Mouse (Mus musculus): ENCODE data around the gene 4930518I15Rik. TPM values are rescaled to one million over a fixed set of nuclear protein-coding genes. Genes with fewer than 3 reads are reported as not detected.
"Not testable (repeated sequence)": the region's sequence is repeated elsewhere in the genome, so short reads cannot be mapped to it uniquely, and the experiment has no call there.

The 4930518I15Rik gene
- not detected in 2 replicates for polyA plus RNA-seq (2012; ENCODE audit: insufficient read depth, insufficient read length, low replicate concordance, missing spikeins)

DNA sequence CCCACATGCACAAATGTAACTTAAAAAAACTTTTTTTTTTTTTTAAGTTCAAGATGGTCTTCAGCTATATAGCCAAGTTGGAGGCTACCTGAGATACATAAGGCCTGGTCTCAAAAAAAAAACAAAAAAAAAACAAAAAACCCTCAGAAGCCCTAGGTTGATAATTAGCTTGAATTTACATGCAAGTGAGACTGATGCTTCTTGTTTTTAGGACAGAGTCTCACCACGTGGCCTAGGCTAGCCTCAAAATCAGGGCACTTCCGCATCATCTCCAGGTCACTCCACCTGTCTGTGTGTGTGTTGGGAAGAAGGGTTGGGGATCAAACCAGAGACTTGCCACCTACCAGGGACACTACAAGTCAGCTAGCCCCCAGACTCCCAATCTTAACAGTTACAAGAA lies at the start of gene 4930518I15Rik:
Gene 4930518I15Rik (minus strand): TSS at position 112 of the 400 bp plus-strand sequence.
- 90% methylated on average over 2 of the region's 2 CpGs for WGBS
- TF ChIP-seq POLR2A (IDR thresholded peaks at IDR 0.05; ENCODE audit: insufficient read depth, low read depth, low read length) (no peak), CTCF (IDR thresholded peaks at IDR 0.05; ENCODE audit: insufficient read depth, low read depth, low read length) (no peak)

DNA sequence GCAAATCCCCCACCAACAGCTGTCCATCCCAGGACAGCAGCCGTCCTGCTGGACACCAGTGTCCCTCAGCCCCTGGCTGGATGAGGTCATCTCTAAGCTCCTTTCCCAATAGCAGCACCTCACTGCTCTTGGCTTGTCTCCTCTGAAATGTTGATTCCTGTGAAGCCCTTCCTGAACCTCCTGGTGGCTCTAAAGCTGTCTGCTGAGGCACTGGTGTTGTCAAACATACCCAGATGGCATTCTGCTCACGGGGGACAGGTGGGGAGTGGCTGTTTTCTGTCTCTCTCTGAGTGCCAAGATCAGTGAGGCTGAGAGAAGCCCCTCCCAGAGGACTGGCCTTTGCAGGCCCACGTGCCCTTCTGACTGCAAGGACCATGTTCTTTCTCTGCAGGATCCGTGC lies 48.2 kb upstream of the 4930518I15Rik start:
- H3K4me3 ChIP-seq (ENCODE audit: insufficient read depth, low read depth, low read length); H3K27ac ChIP-seq (ENCODE audit: insufficient read depth, low read depth, low read length); H3K4me1 ChIP-seq (ENCODE audit: control insufficient read depth, insufficient read depth, low read length): not testable (repeated sequence)
- WGBS, result 64% methylated on average over 4 of the region's 4 CpGs

More for the DNA sequence above, at the start of gene 4930518I15Rik:
- no peak within 1 kb of the TSS for H3K27ac ChIP-seq (ENCODE audit: insufficient read depth, low read depth, low read length)
- H3K4me1 ChIP-seq (ENCODE audit: control insufficient read depth, insufficient read depth, low read length), result no peaks in the 10 kb centered on the region
- H3K4me3 ChIP-seq (ENCODE audit: insufficient read depth, low read depth, low read length), result no peak within 1 kb of the TSS

DNA sequence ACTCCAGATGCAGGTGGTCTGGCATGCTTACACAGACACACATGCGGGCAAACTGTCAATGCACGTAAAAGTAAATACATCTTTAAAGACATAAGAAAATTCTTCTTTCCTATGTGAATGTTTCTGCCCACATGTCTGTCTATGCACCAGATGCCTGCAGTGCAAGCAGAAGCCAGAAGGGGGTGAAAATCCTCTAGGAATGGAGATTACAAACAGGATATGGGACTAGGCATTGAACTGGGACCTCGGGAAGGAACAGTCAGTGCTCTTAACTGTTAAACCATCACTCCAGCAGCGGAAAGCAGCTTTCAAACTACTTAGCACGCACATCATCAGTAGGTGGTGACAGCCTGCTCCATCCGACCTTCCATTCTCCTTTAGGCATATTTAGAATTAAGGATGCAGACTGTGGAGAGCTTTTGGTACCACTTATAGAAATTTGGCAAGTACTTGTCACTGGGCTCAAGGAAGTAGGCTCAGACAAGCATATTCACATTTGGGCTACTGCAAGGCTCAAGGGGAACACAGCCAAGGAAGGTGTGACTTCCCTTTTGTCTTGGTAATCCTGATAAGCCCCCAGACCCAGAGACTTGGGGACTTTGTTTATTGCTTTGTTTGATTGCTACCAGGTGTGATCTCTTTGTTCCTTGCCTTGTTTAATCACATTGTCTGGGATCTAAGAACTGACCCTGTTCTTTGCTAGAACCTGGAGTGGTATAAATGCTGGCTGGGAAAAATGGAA lies 47.4 kb upstream of the 4930518I15Rik start:
- 42% methylated on average over 6 of the region's 6 CpGs for WGBS
- no peak overlapping the region for H3K27ac ChIP-seq (ENCODE audit: insufficient read depth, low read depth, low read length)
- H3K4me1 ChIP-seq (ENCODE audit: control insufficient read depth, insufficient read depth, low read length), result peaks cover 3% of the 10 kb centered on the region; the same call in 1 of the 2 replicates
- no peak overlapping the region for H3K4me3 ChIP-seq (ENCODE audit: insufficient read depth, low read depth, low read length)
- no peak for TF ChIP-seq CTCF (IDR thresholded peaks at IDR 0.05; ENCODE audit: insufficient read depth, low read depth, low read length)
- no peak for TF ChIP-seq POLR2A (IDR thresholded peaks at IDR 0.05; ENCODE audit: insufficient read depth, low read depth, low read length)

DNA sequence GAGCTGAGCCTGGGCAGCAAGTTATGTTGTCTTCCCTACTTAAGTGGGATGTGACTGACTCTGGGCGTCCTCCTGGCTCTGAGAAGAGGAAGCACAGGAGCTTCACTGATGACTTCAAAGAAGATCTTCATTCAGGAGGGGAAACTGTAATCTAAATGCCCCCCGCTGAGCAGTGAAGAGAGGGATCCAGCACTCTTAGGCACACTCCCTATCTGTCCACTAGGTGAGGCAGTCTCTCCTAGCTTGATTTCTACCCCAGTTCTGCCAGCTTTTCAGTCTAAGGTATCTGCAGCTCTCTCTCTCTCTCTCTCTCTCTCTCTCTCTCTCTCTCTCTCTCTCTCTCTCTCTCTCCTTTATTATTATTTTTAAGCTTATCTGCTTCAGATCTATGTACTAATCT lies 45.6 kb upstream of the 4930518I15Rik start:
- Histone ChIP-seq H3K27ac (ENCODE audit: insufficient read depth, low read depth, low read length) (no peak overlapping the region), H3K4me3 (ENCODE audit: insufficient read depth, low read depth, low read length) (no peak overlapping the region), H3K4me1 (ENCODE audit: control insufficient read depth, insufficient read depth, low read length) (peaks cover 3% of the 10 kb centered on the region; the same call in 1 of the 2 replicates)
- WGBS, result 57% methylated on average over 2 of the region's 2 CpGs
- TF ChIP-seq CTCF (IDR thresholded peaks at IDR 0.05; ENCODE audit: insufficient read depth, low read depth, low read length), result no peak
- TF ChIP-seq POLR2A (IDR thresholded peaks at IDR 0.05; ENCODE audit: insufficient read depth, low read depth, low read length), result no peak

DNA sequence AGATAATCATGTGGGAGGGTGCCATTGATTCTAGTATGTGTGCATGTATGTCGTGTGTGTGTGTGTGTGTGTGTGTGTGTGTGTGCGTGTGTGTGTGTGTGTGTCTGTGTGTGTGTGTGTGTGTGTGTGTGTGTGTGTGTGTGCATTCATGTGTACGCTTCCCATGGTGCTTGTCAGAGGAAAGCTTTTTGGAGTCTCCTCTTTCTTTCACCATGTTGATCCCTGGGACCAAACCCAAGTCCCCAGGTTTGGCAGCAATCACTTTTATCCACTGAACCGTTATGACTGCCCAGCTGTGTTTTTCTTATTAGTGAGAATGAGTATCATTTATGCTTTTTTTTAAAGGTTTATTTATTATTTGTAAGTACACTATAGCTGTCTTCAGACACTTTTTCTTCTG lies 44.7 kb upstream of the 4930518I15Rik start:
- H3K27ac ChIP-seq (ENCODE audit: insufficient read depth, low read depth, low read length), result not testable (repeated sequence)

DNA sequence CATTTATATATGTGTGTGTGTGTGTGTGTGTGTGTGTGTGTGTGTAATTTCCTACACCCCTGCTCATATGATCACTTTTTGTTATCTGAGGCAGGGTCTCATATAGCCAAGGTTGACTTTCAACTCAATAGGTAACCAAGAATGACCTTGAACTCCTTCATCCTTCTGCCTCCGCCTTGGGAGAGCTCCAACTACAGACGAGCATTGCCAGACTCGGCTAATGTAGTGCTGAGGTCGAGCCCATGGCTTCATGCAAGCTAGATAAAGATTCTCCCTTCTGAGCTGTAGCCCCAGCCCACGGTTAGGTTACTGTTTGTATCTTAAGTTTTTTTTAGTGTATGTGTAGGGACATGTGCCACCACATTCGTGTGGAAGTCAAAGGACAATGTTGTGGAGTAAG lies 44.1 kb upstream of the 4930518I15Rik start:
- H3K4me1 ChIP-seq (ENCODE audit: control insufficient read depth, insufficient read depth, low read length), result no peaks in the 10 kb centered on the region
- no peak overlapping the region for H3K4me3 ChIP-seq (ENCODE audit: insufficient read depth, low read depth, low read length)
- 82% methylated on average over 6 of the region's 6 CpGs for WGBS
- TF ChIP-seq CTCF (IDR thresholded peaks at IDR 0.05; ENCODE audit: insufficient read depth, low read depth, low read length), result no peak
- no peak for TF ChIP-seq POLR2A (IDR thresholded peaks at IDR 0.05; ENCODE audit: insufficient read depth, low read depth, low read length)
- no peak overlapping the region for H3K27ac ChIP-seq (ENCODE audit: insufficient read depth, low read depth, low read length)

More for the DNA sequence above, 44.7 kb upstream of the 4930518I15Rik start:
- 73% methylated on average over 4 of the region's 4 CpGs for WGBS
- not testable (repeated sequence) for H3K4me3 ChIP-seq (ENCODE audit: insufficient read depth, low read depth, low read length); H3K4me1 ChIP-seq (ENCODE audit: control insufficient read depth, insufficient read depth, low read length)

DNA sequence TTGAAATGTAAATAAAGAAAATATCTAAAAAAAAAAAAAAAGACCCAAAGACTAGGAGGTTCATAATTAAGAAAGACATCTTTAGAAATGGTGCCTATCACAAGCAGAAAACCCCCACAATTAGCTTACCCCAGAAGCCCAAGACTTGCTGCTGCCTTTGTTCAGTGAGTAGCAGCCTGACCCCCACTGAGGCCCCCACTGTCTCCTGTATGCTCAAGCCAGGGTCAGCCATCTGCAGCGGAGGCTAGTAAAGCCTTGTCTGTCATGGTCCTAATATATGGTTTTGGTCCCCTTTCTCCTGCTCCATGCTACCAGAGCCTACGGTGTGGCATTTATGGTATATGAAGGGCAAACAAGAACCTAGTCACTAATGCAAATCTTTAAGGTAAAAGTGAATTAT lies 43.6 kb upstream of the 4930518I15Rik start:
- Histone ChIP-seq H3K4me3 (ENCODE audit: insufficient read depth, low read depth, low read length) (no peak overlapping the region), H3K4me1 (ENCODE audit: control insufficient read depth, insufficient read depth, low read length) (no peaks in the 10 kb centered on the region), H3K27ac (ENCODE audit: insufficient read depth, low read depth, low read length) (no peak overlapping the region)
- 85% methylated on average over 2 of the region's 2 CpGs for WGBS
- TF ChIP-seq POLR2A (IDR thresholded peaks at IDR 0.05; ENCODE audit: insufficient read depth, low read depth, low read length) (no peak), CTCF (IDR thresholded peaks at IDR 0.05; ENCODE audit: insufficient read depth, low read depth, low read length) (no peak)

DNA sequence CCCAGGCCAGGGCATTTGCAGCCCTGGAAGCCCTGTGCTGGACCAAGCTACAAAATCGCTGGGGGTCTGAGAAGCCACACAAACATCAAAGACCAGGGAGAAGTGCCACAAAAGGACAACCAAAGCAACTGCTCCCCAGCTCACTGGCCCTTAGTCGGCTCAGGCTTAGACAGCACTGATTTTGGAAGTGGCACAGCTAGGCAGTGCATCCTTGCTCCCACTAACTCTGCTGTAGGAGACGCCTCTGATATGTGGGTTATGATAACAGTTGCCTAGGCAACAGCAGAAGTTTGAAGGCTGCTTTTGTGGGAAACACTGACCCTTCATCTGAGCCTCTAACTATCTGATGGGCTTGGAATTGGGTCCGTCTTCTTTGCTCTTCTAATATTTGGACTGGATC lies 41.4 kb upstream of the 4930518I15Rik start:
- H3K4me3 ChIP-seq (ENCODE audit: insufficient read depth, low read depth, low read length), result no peak overlapping the region
- H3K4me1 ChIP-seq (ENCODE audit: control insufficient read depth, insufficient read depth, low read length), result 0 out of 2 replicates have a peak, but pooled peaks cover 2% of the 10 kb centered on the region
- no peak overlapping the region for H3K27ac ChIP-seq (ENCODE audit: insufficient read depth, low read depth, low read length)
- 72% methylated on average over 4 of the region's 4 CpGs for WGBS
- TF ChIP-seq CTCF (IDR thresholded peaks at IDR 0.05; ENCODE audit: insufficient read depth, low read depth, low read length), result no peak
- TF ChIP-seq POLR2A (IDR thresholded peaks at IDR 0.05; ENCODE audit: insufficient read depth, low read depth, low read length), result no peak

DNA sequence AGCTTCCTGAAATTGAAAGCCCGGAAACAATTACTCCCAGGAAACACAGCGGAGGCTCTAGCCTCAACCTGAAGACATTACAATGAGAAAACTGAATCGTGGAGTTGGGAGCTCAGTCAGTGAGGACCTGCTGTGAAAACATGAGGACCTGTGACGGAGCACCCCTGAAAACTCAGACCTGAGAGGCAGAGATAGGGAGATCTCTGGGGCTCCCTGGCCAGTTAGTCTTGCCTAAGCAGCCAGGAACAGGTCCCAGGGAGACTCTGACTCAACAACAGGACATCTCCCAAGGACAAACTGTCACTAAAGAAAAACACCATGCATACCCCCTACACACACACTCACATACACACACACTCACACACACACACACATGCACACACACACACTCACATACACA lies 40.6 kb upstream of the 4930518I15Rik start:
- 0 out of 2 replicates have a peak, but pooled peaks cover 2% of the 10 kb centered on the region for H3K4me1 ChIP-seq (ENCODE audit: control insufficient read depth, insufficient read depth, low read length)
- WGBS, result 74% methylated on average over 4 of the region's 4 CpGs
- no peak overlapping the region for H3K27ac ChIP-seq (ENCODE audit: insufficient read depth, low read depth, low read length)
- TF ChIP-seq POLR2A (IDR thresholded peaks at IDR 0.05; ENCODE audit: insufficient read depth, low read depth, low read length), result no peak
- no peak for TF ChIP-seq CTCF (IDR thresholded peaks at IDR 0.05; ENCODE audit: insufficient read depth, low read depth, low read length)
- H3K4me3 ChIP-seq (ENCODE audit: insufficient read depth, low read depth, low read length), result no peak overlapping the region

Measured in olfactory bulb, adult 2 months (tissue).